Mouse (Mus musculus): Measurements from ENCODE around the gene Ostm1.

GRCm38 (mm10) chr10:42613639-42614381, 30.2 kb downstream of the Ostm1 start:
- TF ChIP-seq CTCF (IDR thresholded peaks at IDR 0.05; ENCODE audit: low read depth) (no peak), EP300 (IDR thresholded peaks at IDR 0.05; ENCODE audit: low read depth) (no peak)
